Mouse (Mus musculus): ENCODE data around the gene Hoxb13. TPM values are rescaled to one million over a fixed set of nuclear protein-coding genes. Genes with fewer than 3 reads are reported as not detected.

Hoxb13 gene
- polyA plus RNA-seq, 1 experiment from 2014 or later = not detected

DNA sequence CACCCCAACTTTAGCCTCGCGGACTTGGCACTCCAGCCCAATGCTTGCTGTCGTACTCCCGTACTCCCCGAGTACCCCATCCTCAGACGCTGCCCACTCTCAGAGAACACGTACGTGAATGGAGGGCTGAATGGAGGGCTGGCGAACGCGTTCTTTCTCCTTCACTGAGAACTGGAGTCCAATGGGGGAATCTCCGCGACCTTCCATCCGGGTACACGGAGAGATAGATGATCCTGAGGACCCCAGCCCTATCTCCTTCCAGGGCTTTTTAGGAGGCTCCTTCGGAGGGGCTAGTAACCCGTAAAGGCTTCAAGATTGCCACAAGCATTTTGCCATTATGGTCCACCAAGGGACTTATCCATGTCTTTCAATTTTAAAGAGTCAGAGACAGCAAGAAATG is 18.6 kb upstream of the Hoxb13 start:
- Histone ChIP-seq H3K27me3 (peaks cover 100% of the 10 kb centered on the region), H3K4me2 (no peak overlapping the region), H3K4me1 (no peaks in the 10 kb centered on the region), H3K9ac (no peak overlapping the region), H3K27ac (no peak overlapping the region), H3K36me3 (no peaks in the 10 kb centered on the region), H3K4me3 (no peak overlapping the region), H3K9me3 (no peaks in the 10 kb centered on the region)
- under 1% methylated on average over 17 of the region's 17 CpGs for WGBS
- ATAC-seq (ENCODE audit: borderline replicate concordance, extremely low read depth, low FRiP score, low TSS enrichment) = no peak

- Histone ChIP-seq H3K4me1 (no peaks in the 10 kb centered on the region), H3K9me3 (no peaks in the 10 kb centered on the region), H3K27me3 (peaks cover 100% of the 10 kb centered on the region), H3K9ac (no peak overlapping the region), H3K4me2 (no peak overlapping the region), H3K4me3 (no peak overlapping the region), H3K36me3 (no peaks in the 10 kb centered on the region), H3K27ac (no peak overlapping the region)
- WGBS = 2% methylated on average over 9 of the region's 9 CpGs
- ATAC-seq (ENCODE audit: borderline replicate concordance, extremely low read depth, low FRiP score, low TSS enrichment) = no peak
Measured at GRCm38 (mm10) chr11:96175951-96176530, 18.1 kb upstream of the Hoxb13 start.

DNA sequence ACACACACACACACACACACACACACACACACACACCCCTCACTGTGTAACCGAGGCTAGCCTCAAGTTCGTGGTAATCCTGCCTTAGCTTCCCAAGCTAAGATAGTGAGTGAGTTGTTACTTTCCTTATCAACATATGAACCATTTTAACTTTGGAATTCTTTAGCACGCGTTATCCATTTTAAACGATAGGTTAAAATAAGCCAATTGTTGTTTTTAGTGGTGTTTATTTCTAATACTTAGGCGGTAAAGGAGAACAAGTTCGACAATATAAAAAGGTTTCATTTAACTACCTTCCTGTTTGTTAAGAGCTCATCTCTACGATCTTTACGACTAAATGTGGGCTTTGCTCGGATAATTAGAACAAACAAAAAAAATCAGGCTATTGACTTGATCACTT is 17.3 kb upstream of the Hoxb13 start:
- Histone ChIP-seq H3K4me1 (no peaks in the 10 kb centered on the region), H3K9me3 (no peaks in the 10 kb centered on the region), H3K9ac (no peak overlapping the region), H3K4me3 (no peak overlapping the region), H3K27me3 (peaks cover 100% of the 10 kb centered on the region), H3K36me3 (no peaks in the 10 kb centered on the region), H3K4me2 (no peak overlapping the region), H3K27ac (no peak overlapping the region)
- no peak for ATAC-seq (ENCODE audit: borderline replicate concordance, extremely low read depth, low FRiP score, low TSS enrichment)
- WGBS = 2% methylated on average over 10 of the region's 10 CpGs

DNA sequence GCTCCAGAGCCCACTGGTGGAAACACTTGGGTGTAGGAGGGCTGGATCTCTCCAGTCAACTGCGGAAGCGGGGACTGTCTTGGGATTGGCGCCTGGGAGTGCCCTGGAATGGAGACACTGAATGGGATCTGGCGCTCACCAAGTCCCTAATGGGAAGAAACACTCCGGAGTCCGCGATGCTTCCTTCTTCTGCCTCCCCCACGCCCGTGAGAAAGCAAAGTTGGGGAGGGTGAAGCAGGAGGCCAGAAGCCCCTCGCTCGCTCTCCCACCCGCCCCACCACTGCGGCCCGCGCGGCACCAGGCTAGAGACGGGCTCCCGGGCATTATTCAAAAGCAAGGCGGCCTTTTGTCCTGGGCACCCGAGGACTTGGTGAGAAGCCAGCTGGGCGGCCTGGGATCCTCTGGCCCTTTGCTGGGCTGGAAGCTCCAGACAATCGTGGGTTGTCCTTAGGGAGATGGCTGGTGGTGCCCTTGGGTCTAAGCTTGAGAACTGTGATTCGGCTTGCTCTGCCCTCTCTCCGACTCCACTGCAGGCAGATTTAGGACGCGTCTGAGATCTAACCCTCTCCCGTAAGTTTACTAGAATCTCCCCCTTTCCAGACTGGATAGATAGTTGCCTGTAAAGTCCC is 16.5 kb upstream of the Hoxb13 start:
- ATAC-seq (ENCODE audit: borderline replicate concordance, extremely low read depth, low FRiP score, low TSS enrichment) = no peak
- Histone ChIP-seq H3K4me3 (no peak overlapping the region), H3K36me3 (no peaks in the 10 kb centered on the region), H3K27ac (no peak overlapping the region), H3K9ac (no peak overlapping the region), H3K4me1 (no peaks in the 10 kb centered on the region), H3K27me3 (peaks cover 100% of the 10 kb centered on the region), H3K9me3 (no peaks in the 10 kb centered on the region), H3K4me2 (no peak overlapping the region)
- under 1% methylated on average over 27 of the region's 27 CpGs for WGBS

DNA sequence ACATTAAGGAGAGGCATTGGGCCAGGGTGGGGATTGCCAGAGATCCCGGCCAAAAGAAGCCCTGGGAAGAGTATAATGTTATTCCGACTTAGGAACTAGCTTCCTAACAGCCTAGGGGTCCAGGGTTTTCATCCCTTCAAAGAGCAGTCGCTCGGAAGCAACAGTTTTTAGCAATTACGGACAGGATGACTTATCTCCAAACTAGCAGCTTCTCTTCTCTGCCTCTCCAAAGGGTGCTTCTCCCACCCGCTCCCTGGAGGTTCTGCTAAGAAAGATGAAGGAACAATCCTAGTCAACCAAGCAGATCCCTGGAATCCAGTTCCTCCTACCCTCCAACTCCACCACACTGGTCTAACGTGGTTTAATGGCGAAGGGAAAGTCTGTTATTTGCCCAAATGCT is 15.8 kb upstream of the Hoxb13 start:
- WGBS = 1% methylated on average over 8 of the region's 8 CpGs
- H3K27me3 ChIP-seq = peaks cover 100% of the 10 kb centered on the region
- H3K27ac ChIP-seq = no peak overlapping the region
- no peak overlapping the region for H3K4me3 ChIP-seq
- H3K4me1 ChIP-seq = no peaks in the 10 kb centered on the region
- ATAC-seq (ENCODE audit: borderline replicate concordance, extremely low read depth, low FRiP score, low TSS enrichment) = no peak
- no peak overlapping the region for H3K4me2 ChIP-seq
- no peaks in the 10 kb centered on the region for H3K36me3 ChIP-seq
- H3K9me3 ChIP-seq = no peaks in the 10 kb centered on the region
- H3K9ac ChIP-seq = no peak overlapping the region

DNA sequence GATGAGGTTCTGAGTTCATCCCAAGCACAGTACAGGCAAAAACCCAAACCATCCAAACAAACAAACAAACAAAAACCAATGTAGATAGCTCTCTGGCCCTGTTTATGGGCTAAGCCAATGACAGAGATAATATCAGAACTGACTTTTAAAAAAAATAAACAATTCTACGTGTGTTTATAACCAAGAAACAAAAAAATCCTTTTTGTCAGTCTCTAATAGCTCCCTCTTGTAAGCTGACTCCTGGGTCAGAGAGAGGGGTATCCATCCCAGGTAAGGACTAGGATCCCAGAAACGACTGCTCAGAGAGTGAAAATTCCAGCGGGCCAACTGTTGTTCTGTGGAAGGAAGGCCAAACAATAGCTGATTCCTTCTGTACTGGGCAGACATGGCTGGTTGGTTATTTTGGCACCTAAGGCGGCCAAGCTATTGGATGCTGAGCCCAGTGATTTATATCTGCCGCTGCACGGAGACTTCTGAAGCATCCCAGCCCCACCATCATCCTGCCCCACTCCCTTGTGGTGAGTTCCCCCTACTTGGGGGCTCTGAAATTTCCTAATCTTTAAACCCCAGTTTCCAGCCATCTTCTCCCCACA is 15.1 kb upstream of the Hoxb13 start:
- Histone ChIP-seq H3K4me2 (no peak overlapping the region), H3K4me1 (no peaks in the 10 kb centered on the region), H3K36me3 (no peaks in the 10 kb centered on the region), H3K27me3 (peaks cover 100% of the 10 kb centered on the region), H3K9ac (no peak overlapping the region), H3K9me3 (no peaks in the 10 kb centered on the region), H3K4me3 (no peak overlapping the region), H3K27ac (no peak overlapping the region)
- no peak for ATAC-seq (ENCODE audit: borderline replicate concordance, extremely low read depth, low FRiP score, low TSS enrichment)
- WGBS = under 1% methylated on average over 6 of the region's 6 CpGs

GRCm38 (mm10) chr11:96181061-96181460 is 13.1 kb upstream of the Hoxb13 start:
- Histone ChIP-seq H3K4me1 (no peaks in the 10 kb centered on the region), H3K9me3 (no peaks in the 10 kb centered on the region), H3K27me3 (peaks cover 100% of the 10 kb centered on the region), H3K4me2 (no peak overlapping the region), H3K36me3 (no peaks in the 10 kb centered on the region), H3K9ac (no peak overlapping the region), H3K27ac (no peak overlapping the region), H3K4me3 (no peak overlapping the region)
- no peak for ATAC-seq (ENCODE audit: borderline replicate concordance, extremely low read depth, low FRiP score, low TSS enrichment)
- 25% methylated on average over 4 of the region's 4 CpGs for WGBS

GRCm38 (mm10) chr11:96184233-96184632 is 9.9 kb upstream of the Hoxb13 start:
- no peak overlapping the region for H3K9ac ChIP-seq
- no peak overlapping the region for H3K4me2 ChIP-seq
- no peaks in the 10 kb centered on the region for H3K4me1 ChIP-seq
- H3K36me3 ChIP-seq = no peaks in the 10 kb centered on the region
- peaks cover 100% of the 10 kb centered on the region for H3K27me3 ChIP-seq
- H3K9me3 ChIP-seq = no peaks in the 10 kb centered on the region
- H3K4me3 ChIP-seq = no peak overlapping the region
- ATAC-seq (ENCODE audit: borderline replicate concordance, extremely low read depth, low FRiP score, low TSS enrichment) = no peak
- no peak overlapping the region for H3K27ac ChIP-seq

- H3K4me1 ChIP-seq = no peaks in the 10 kb centered on the region
- no peaks in the 10 kb centered on the region for H3K36me3 ChIP-seq
- no peak overlapping the region for H3K27ac ChIP-seq
- no peak overlapping the region for H3K4me3 ChIP-seq
- no peaks in the 10 kb centered on the region for H3K9me3 ChIP-seq
- no peak overlapping the region for H3K9ac ChIP-seq
- H3K4me2 ChIP-seq = no peak overlapping the region
- no peak for ATAC-seq (ENCODE audit: borderline replicate concordance, extremely low read depth, low FRiP score, low TSS enrichment)
- WGBS = 20% methylated on average over 4 of the region's 4 CpGs
- H3K27me3 ChIP-seq = peaks cover 99% of the 10 kb centered on the region
Measured at GRCm38 (mm10) chr11:96187321-96187720, 6.8 kb upstream of the Hoxb13 start.

GRCm38 (mm10) chr11:96189810-96190522 is 4.2 kb upstream of the Hoxb13 start:
- no peak for ATAC-seq (ENCODE audit: borderline replicate concordance, extremely low read depth, low FRiP score, low TSS enrichment)
- Histone ChIP-seq H3K9me3 (no peaks in the 10 kb centered on the region), H3K27me3 (peaks cover 99% of the 10 kb centered on the region), H3K27ac (no peak overlapping the region), H3K9ac (no peak overlapping the region), H3K4me2 (no peak overlapping the region), H3K4me3 (no peak overlapping the region), H3K36me3 (no peaks in the 10 kb centered on the region), H3K4me1 (peaks cover 7% of the 10 kb centered on the region)
- 3% methylated on average over 28 of the region's 28 CpGs for WGBS

DNA sequence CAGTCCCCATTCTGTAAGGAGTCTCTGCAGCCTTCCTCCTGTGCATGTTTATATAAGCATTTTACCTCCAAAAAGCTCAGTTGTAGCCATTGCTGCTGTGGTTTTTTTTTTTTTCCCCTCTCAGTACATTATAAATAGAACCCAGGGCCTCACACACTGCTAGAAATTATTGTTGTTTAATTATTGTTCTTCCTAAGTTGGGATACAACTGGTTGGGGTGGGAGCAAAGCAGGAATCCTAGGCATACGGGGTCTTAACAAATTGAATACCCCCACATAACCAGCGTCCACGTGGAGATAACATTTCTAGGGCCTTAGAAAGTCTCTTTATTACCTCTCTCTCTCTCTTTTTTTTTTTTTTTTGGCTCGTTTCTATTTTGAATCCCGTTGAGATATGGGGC is 3.0 kb upstream of the Hoxb13 start:
- WGBS = 2% methylated on average over 5 of the region's 5 CpGs
- ATAC-seq (ENCODE audit: borderline replicate concordance, extremely low read depth, low FRiP score, low TSS enrichment) = no peak

GRCm38 (mm10) chr11:96194401-96194710 is 240 bp downstream of the Hoxb13 start:
- Histone ChIP-seq H3K9ac (no peak overlapping the region), H3K4me3 (peak overlapping the region; percentile 21), H3K9me3 (no peaks in the 10 kb centered on the region), H3K27ac (no peak overlapping the region), H3K4me1 (peaks cover 9% of the 10 kb centered on the region), H3K27me3 (peaks cover 99% of the 10 kb centered on the region), H3K4me2 (peak overlapping the region; percentile 43), H3K36me3 (no peaks in the 10 kb centered on the region)
- WGBS = under 1% methylated on average over 10 of the region's 10 CpGs
- ATAC-seq (ENCODE audit: borderline replicate concordance, extremely low read depth, low FRiP score, low TSS enrichment) = no peak

More for the DNA sequence above, 3.0 kb upstream of the Hoxb13 start:
- H3K9me3 ChIP-seq = no peaks in the 10 kb centered on the region
- no peak overlapping the region for H3K9ac ChIP-seq
- H3K4me1 ChIP-seq = peaks cover 7% of the 10 kb centered on the region
- H3K4me2 ChIP-seq = no peak overlapping the region
- peaks cover 99% of the 10 kb centered on the region for H3K27me3 ChIP-seq
- no peak overlapping the region for H3K27ac ChIP-seq
- no peak overlapping the region for H3K4me3 ChIP-seq
- no peaks in the 10 kb centered on the region for H3K36me3 ChIP-seq

Measured in lung, embryonic 15.5 days (tissue).